Mouse (Mus musculus): ENCODE results near the gene Bap1. TPM values are rescaled to one million over a fixed set of nuclear protein-coding genes. Genes with fewer than 3 reads are reported as not detected.

Gene Bap1
- total RNA-seq (2021) (10 to 100 TPM; 59.5 to 60.5 TPM), polyA plus RNA-seq (2012; rRNA removed) (63.2 and 72.0 TPM in 2 replicates)
- long read RNA-seq, transcript Bap1-201 (17 exons, 3,460 nt) = major isoform, 59 of 83 reads
- long read RNA-seq, partial matches to known transcripts = 9 of 83 reads
- long read RNA-seq, other reads (novel, unspliced or antisense) = 15 of 83 reads

DNA sequence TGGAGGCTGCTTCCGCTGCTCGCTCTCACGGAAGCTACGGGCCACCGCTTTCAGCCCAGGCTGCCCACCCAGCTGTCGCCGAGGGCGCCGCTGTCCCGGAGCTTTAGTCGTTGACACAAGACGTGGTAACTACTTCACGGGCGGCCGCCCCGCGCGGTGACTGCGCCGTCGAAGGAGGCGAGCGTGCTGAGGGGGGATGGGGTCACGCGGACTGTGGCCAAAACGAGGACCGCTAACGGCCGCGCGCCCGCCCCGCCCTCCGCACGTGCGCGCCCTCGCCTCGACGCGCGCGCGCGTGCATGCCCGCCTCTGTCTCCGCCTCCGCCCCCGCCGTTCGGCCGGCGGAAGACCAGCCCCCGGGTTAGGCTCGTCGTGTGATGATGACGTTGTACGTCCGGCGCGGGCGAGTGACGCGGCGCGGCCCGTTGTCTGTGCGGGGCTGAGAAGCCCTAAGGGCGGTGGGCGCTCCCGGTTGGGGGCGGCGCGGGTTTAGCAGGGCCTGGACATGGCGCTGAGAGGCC, at the start of gene Bap1, which contains the start of gene Phf7:
Gene Bap1, plus strand, starts transcription at position 367 of the 521 bp plus-strand sequence.
Gene Phf7, minus strand, starts transcription at position 234 of the 521 bp plus-strand sequence.
- peak; percentile 96 for DNase-seq

DNA sequence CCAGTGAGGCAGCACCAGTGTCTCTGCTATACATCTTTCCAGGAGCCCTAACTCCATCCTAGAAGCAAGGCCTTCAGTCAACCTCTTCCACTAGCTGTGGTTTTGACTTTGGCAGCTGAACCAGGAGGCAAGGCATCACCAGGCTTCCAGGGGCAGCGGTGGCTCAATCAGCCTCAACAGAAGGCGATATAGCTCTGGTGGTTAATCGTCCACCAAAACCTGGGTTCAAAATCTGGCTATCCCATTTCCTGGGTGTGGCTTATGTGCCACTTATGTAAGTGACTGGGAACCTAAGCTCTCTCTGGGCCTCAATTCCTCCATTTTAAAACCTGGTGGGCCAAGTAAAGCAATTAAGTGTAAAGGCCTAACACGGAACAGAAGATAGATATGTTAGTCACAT, 46.4 kb upstream of the Bap1 start:
- no peak for DNase-seq

DNA sequence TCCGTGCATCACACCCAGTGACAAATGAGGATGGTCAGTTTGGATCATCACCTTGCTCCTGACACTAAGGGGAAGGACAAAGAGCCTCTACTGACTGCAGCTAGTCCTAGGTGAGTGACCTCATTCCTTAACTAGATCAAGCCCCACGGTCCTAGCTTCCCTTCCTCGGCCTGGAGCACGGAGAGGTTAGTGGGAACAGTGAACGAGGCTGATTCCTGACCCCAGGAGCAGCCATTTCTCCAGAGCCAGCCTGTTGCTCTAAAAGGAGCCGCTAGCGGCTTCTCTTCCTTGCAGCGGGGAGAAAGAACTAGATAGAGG, 46.0 kb upstream of the Bap1 start:
- no peak for DNase-seq

DNA sequence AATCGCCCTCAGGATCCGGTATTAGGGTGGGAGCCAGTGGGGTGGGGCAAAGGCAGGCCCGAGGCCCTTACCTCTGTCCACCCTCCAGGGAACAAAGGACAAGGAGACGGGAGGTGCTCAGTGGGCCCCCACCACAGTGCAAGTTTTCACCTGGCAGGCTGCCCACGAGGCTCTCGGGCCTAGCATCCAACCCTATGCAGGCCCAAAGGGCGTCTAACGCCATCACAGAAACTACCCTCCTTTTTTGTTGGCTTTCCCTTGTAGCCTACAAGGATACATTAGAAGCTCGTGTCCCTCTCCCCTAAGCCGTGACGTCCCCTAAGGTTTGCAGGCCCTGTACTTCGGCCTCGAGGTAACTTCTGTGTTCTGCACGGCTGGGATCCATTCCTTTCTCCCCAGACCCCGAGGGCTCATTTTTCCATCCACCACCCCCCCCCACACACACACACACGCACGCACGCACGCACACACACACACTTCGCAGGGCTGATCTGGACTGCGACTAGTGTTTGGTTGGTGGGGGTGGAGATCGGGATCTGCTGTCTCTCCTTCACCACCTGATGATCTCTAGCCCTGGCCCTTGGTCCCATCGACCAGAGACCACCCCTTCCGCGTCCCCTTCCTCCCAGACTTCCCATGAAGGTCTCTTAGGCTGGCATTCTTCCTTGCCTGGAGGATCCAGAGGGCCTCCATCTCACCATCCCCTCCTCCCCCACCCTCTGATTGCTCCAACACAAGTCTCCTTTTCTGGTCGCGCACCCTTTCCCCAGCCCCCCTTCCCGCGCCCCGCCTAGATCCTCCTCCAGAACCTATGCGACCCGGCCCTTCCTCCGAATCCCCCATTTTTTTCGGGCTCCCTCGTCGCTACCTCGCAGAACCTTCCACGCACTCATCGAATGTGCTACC, 45.4 kb upstream of the Bap1 start:
- peak; percentile 76 for DNase-seq

DNA sequence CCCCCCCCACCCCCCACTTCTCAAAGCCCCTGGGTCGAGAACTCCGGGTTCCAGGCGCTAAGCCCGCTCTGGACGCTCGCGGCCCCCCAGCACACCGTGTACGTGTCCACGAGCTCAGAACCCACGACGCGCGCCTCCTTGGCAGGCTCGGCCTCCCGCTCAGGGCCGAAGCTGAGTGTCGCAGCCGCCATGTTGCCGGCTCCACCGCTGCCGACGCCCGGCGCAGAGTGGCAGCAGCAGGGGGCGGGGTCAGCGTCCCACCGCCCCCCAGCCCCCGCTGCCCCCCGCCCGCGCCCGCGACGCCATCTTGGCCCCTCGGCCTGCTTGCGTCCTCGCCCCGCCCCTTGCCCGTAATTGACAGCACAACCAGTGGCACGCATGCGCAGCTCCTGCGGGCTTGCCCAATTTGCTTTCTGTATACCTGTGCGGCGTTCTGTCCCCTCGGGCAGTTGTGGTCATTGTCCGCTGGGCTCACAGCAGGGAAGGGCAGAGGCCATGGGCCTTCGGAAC, 44.7 kb upstream of the Bap1 start:
- DNase-seq = peak; percentile 96

DNA sequence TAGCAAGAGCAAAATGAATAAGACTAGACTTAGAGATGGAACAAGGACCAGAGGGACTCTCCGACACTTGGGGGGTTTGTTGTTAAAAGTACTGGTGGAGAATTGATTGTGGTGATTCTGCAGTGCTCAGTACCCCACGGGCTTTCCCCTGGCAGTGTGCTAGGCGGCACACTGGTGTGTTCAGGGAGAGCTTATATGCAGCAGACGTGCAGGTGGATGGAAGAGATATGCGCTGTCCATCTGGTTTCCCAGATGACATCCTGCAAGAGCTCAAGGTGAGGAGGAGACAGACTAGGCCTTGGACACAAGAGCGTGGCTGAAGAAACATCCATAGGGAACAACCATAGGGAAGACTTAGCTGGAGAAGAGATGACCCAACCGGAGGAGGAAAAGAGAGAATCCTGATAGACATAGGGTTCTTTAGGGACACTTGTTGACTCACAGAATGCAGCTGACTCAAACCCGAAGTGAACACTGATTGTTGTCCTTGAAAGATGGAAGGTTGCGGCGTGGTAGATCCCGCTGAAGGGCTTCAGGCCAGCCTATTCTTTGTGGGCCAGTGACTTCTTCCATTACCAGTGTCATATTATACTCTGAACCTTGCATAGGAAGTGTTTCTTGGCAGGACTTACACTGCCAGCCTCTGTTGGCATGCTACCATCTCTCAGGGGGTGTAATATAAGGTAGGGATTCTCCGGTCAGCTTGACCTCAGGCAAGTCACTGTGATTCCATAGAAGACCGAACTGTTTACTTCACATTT, 44.0 kb upstream of the Bap1 start:
- DNase-seq = peak; percentile 73

DNA sequence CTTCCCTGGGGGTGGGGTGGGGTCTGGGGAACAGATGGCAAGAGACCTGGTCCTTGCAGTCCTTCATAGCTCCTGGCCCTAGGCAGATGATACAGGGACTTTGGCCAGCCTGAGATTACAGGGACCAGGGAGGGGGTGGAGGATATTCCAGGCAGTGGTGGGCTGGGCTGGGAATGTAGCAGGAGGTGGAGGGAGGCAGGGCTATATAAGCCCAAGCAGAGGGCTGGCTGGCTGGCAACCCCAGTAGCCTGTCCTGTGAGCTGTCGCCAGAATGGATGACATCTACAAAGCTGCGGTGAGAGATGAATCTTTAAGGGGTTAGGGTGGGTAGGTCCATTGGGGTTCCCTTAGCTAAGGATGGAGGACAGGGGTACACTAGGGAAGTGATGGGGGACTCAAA, 43.2 kb upstream of the Bap1 start, which contains the start of gene Tnnc1:
Gene Tnnc1, plus strand, starts transcription at position 229 of the 400 bp plus-strand sequence.
- DNase-seq = no peak

DNA sequence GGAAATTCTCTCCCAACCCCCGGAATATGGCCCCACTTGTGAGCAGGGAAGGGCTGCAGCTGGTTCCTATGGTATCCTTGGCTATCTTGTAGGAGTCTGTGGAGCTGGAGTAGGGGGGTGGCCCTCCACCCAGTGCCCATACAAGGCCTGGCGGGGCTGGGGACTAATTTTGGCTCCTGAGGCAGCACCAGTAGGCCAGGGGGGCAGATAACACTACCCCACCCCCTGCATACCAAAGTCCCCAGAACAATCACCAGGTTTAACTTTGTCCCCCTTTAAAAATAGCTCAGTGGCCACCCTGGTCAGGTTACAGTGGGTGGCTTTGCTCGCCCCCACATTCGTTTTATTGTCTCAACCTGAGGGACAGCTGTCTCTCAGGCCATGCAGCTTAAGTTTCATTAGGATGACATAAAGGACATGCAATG, 42.1 kb upstream of the Bap1 start:
- no peak for DNase-seq

DNA sequence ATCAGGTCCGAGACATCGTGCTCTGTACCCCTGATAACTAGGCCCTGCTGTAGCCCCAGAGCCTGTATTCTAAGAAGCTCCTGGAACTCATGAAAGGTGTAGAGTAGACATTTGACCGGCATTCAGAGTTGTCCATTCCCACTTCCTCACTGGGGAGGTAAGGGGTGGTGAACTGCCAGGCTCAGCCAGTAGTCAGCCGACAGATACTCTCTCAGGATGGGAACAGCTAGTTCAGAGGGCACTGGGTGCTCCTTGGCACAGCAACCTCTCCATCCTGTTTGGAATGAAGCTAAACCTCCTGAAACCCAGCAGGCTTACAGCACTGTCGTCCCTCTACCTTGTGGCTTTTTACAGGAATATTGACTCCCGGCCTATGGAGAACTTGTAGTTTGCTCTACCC, 39.4 kb upstream of the Bap1 start:
- DNase-seq = no peak

DNA sequence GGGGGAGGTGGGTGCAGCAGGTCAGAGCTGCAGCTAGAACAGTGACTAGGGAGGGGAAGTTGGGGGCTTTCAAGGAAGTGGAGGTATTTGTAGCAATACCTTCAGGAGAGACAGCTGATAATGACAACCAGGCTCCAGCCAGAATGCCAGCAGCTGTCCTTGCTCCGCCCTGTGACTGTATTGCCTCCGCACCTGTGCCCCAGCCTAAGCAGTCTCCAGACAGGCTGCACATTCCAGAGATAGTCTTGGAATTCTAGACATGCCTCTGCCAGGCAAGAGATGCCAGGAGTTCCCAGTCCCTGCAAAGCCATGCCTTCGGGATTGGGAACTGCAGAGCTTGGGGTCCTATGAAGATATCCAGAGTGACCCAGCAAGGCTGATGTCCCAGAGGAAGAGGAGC, 38.8 kb upstream of the Bap1 start:
- no peak for DNase-seq

DNA sequence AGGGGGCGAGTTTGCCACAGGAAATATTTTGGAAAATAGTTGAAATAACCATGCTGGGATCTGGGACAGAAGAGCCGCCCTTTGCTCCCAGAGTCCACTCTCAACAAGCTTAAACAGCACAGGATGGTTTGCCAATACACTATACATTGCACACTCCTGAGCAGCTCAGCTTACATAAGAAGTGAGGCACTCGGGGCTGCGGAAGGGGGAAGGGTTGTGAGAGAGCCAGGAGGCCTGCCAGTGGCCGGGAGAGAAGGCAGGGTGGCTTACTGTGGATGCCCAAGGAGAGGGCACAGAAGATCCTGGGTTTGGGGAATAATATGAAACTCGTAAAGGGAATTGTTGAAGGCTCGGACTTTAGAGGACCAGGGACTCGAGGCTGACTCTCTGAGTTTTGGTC, 37.4 kb upstream of the Bap1 start:
- no peak for DNase-seq

DNA sequence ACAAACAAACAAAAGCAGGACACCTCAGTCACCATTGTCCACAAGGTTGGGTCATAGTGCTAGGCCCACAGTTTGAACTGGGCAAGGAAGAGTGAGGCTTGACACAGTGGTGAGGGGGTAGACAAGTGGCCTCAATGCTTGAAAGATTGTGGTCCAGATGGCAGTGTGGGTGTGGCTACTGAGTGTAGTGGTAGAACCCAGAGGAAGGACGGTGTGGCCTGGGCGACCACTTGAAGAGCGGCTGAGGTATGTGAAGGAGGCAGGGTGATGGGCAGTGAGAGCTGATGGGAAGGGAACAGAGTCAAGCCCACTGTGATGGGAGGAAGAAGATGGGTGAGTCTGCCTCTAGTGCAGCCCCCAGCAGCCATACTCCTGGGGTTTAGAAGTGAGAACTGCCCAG, 36.6 kb upstream of the Bap1 start:
- no peak for DNase-seq

DNA sequence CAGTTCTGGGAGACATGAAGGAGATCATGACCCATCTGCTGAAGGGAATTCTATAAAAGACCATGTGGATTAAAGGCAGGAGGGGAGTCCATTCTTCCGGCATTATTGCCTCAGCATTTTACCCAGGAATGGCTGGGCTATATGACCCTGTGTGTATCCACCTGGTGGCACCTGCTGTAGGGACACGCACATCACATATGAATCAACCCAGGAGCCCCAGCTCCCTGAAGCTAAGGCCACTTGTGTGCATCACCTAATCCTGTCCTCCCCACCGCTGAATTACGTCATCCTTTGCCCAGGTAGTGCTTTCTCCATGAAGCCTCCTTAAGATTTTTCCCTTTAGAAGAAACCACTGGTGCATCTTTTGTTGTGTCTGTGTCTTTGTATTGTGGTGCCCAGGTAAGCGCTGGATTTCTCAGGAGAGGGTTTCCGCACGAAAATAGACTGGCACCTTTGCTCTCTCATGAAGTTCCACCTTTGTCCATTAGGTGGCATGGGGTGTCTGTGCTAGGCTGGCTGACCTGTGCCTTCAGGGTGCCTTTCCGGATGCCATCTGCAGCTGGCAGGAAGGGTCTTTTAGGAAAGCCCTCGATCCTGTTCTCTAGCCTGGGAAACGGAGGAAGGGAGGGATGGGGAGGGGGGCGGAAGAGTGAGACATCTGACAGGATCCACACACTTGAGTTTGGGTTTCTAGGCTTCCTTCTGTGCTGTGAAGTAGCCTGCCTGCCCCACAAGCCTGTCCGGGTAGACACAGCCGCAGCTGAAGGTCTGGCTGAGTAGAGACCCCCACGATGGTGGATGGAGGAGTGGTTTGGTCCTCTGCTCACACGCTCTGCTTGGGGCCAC, 35.9 kb upstream of the Bap1 start:
- peak; percentile 67 for DNase-seq

DNA sequence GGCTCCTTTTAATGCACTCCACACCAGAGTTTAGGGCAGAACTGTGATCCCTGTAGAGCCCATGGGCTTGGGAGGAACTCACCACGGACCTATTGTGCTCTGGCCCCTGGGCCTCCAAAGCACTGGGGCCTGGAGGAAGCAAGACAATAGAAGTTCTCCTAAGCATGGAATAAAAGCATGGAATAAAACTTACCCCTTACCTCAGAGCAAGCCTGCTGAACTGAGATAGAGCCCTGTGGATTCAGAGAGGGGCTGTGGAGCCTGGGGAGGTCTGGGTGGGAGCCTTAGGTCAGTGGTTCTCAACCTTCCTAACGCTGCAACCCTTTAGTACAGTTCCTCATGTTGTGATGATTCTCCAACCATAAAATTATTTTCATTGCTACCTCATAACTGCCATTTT, 34.4 kb upstream of the Bap1 start, which contains the start of gene Nisch:
Gene Nisch, minus strand, starts transcription at position 101 of the 400 bp plus-strand sequence.
- DNase-seq = no peak

DNA sequence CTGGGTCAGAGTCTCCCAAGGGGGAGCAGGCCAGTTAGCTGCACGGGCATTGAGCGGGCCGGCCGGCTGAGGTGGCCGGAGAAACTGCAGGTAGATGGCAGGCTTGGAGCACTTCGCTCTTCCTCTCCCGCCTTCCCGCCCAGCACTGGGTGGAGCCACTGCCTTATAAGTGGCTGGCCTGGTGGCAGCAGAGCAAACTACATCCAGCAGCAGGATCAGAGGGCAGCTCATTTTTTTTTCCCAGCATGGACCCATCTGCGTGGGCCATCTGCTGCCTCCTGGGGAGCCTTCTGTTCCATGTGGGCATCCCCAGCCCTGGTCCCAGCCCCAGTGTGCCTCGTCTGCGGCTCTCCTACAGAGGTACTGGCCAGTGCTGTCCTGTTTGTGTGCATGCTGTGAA, 33.6 kb upstream of the Bap1 start, which contains the start of gene Sema3g:
Gene Sema3g, plus strand, starts transcription at position 195 of the 400 bp plus-strand sequence.
- peak; percentile 65 for DNase-seq

DNA sequence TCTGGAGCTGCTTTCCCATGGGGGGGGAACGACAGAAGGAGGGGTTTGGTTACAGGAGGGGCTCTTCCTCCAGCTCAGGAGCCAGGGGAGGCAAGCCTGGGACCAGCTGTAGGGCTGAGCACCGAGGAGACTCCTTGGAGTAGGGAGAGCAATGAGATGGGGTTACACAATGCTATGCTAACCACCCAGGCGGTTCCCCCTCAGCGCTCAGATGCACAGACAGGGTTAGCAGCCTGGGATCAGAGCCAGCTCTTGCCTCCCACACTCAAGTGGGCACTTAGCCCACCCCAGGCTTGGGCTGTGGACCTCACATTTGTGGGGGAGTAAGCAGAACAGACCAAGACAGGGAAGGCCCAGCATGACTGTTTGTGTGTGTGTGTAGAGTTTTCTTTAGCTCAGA, 24.3 kb upstream of the Bap1 start:
- no peak for DNase-seq

DNA sequence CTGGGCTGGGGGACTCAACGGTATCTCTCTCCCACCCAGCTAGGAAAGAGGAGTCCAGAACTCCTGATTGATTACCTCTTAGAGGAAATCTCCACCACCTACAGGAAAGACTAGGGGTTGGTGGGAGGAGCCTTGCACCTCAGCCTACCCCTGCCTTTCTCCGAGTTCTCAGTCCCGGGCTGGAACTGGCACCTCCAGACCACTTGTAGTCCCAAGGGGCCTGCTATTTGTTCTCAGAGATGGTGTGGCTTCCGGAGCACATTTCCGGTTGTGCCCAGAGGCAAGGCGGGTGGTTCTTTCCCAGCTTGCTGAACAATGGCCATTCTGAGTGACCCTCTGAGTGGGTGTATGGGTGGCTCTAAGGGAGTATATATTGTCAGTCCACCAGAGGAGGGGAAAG, 23.0 kb upstream of the Bap1 start:
- DNase-seq = no peak

DNA sequence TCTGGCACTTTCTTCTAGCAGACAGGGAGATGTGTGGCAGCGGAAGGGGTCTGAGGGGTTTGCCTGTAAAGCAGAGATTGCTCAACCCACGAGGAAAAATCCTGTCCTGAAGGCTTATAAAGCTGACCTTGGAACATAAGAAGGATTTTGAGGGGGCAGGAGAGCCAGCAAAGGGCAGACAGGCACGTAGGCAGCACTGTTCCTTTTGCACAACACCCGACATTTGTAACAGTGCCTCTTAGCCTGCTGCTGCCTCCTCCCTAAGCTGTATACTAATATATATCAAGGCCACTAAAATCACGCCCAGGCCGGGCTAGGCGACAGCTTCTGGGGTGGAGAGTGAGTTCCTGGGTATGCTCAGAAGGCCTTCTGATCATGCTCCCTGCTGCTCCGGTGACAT, 20.8 kb upstream of the Bap1 start:
- DNase-seq = no peak

DNA sequence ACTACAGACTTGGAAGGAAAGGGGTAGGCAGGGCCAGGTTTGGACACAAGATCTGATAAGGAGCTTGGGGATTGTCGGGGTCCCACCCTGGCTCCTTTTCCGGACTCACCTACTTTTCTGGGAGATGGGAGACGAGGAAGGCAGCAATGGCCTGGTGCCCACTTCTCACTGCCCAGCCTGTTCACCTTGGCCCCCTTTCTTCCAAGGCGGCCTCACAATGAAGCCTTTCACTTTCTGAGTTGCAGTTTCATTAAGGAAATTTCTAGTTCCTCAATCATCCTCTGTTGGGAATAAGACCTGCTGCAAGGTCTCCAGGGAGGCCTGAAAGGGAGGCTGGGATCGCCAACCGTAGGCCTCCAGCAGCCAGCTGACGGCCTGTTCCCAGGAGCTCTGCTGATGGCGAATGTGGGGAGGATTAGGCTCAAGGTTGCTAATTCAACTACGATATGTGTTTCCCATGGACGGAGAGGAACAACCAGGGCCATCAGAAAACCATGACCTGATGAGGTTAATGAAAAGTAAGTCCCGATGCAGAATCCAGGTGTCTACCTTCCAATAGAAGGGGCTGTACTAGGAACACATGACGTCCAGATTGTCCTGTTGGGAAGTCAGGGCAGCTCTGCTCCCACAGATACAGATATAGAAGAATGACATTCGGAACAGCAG, 18.7 kb upstream of the Bap1 start:
- no peak for DNase-seq

Data from adrenal gland, adult 2 months (tissue).